Mouse (Mus musculus) limb, embryonic 11.5 days (tissue): ENCODE results near the gene Tbce. TPM values are rescaled to one million over a fixed set of nuclear protein-coding genes. Genes with fewer than 3 reads are reported as not detected.

Experiments
- ATAC-seq: fragments of 200-750 bp; cut with Nextera tagmentation; 2 replicates; pipeline ENCODE4 v1.8.0; 2017; ENCODE audit warnings: low read depth; ENCODE audit not compliant: insufficient number of reproducible peaks, low FRiP score, low TSS enrichment
- DNase-seq: peaks from one replicate; pipeline ENCODE4 v3.0.0-alpha.2; 2015; ENCODE audit warnings: low spot score
- H3K27ac ChIP-seq: fragments of 300-500 bp; sonication (generic); replicated peaks from 2 replicates; pipeline ENCODE4 v1.5.1; 2014; ENCODE audit warnings: low read depth, mild to moderate bottlenecking, low read length
- H3K27me3 ChIP-seq: fragments of 300-500 bp; sonication (generic); 2 replicates; pipeline ENCODE4 v1.6.1; 2014; ENCODE audit warnings: mild to moderate bottlenecking, low read length, mixed read lengths; ENCODE audit not compliant: control insufficient read depth, insufficient read depth
- H3K36me3 ChIP-seq: fragments of 300-500 bp; sonication (generic); 2 replicates; pipeline ENCODE4 v1.6.1; 2014; ENCODE audit warnings: mild to moderate bottlenecking, low read length, moderate library complexity, mixed read lengths; ENCODE audit not compliant: control insufficient read depth, insufficient read depth
- H3K4me1 ChIP-seq: fragments of 300-500 bp; sonication (generic); 2 replicates; pipeline ENCODE4 v1.6.1; 2014; ENCODE audit warnings: low read length, mixed read lengths; ENCODE audit not compliant: control insufficient read depth, insufficient read depth
- H3K4me2 ChIP-seq: fragments of 300-500 bp; sonication (generic); 2 replicates; pipeline ENCODE4 v1.6.1; 2014; ENCODE audit warnings: low read depth, mild to moderate bottlenecking, moderate library complexity; ENCODE audit not compliant: severe bottlenecking
- H3K4me3 ChIP-seq: fragments of 300-500 bp; sonication (generic); 2 replicates; pipeline ENCODE4 v1.5.1; 2014; ENCODE audit warnings: low read depth, low read length
- H3K9ac ChIP-seq: fragments of 300-500 bp; sonication (generic); 2 replicates; pipeline ENCODE4 v1.6.1; 2014; ENCODE audit warnings: mild to moderate bottlenecking, low read length
- H3K9me3 ChIP-seq: fragments of 300-500 bp; sonication (generic); 2 replicates; pipeline ENCODE4 v1.6.1; 2016; ENCODE audit warnings: low read length; ENCODE audit not compliant: control insufficient read depth
- WGBS: fragments of 180-500 bp; shearing (Covaris S2); extraction: QIAGEN DNeasy Blood & Tissue Kit; methylation state at CpG from one replicate; pipeline ENCODE4 v1.1.7; 2014; 5-methylcytosine and 5-hydroxymethylcytosine counted together
- polyA plus RNA-seq: library from polyadenylated mRNA; unstranded; fragments of >200 nt; fragmentation: Nextera tagmentation; extraction: Ambion mirVana; gene quantifications from 2 replicates; pipeline ENCODE4 v1.2.1, GENCODE M21; 2014

Gene Tbce
- polyA plus RNA-seq, 1 experiment from 2014 or later, result 61.8 TPM

- DNase-seq (no peak), ATAC-seq (no peak)
- no peaks in the 10 kb centered on the region for H3K27me3 ChIP-seq
- no peaks in the 10 kb centered on the region for H3K9me3 ChIP-seq
- peaks cover 11% of the 10 kb centered on the region; the same call in 1 of the 2 replicates for H3K36me3 ChIP-seq
- no peak overlapping the region for H3K4me3 ChIP-seq
- no peaks in the 10 kb centered on the region for H3K4me1 ChIP-seq
- 91% methylated on average over 5 of the region's 5 CpGs for WGBS
- no peak overlapping the region for H3K9ac ChIP-seq
- H3K4me2 ChIP-seq, result no peak overlapping the region
- H3K27ac ChIP-seq, result no peak overlapping the region
These were observed 34.4 kb downstream of the Tbce start for GRCm38 (mm10) chr13:14004999-14005398.

GRCm38 (mm10) chr13:14004086-14004485 is 35.4 kb downstream of the Tbce start:
- WGBS, result 87% methylated on average over 4 of the region's 4 CpGs
- no peak overlapping the region for H3K4me2 ChIP-seq
- ATAC-seq, result no peak
- H3K36me3 ChIP-seq, result peaks cover 11% of the 10 kb centered on the region; the same call in 1 of the 2 replicates
- H3K9me3 ChIP-seq, result no peaks in the 10 kb centered on the region
- no peak overlapping the region for H3K27ac ChIP-seq
- H3K4me1 ChIP-seq, result no peaks in the 10 kb centered on the region
- no peak overlapping the region for H3K4me3 ChIP-seq
- no peak overlapping the region for H3K9ac ChIP-seq
- no peaks in the 10 kb centered on the region for H3K27me3 ChIP-seq
- no peak for DNase-seq

DNA sequence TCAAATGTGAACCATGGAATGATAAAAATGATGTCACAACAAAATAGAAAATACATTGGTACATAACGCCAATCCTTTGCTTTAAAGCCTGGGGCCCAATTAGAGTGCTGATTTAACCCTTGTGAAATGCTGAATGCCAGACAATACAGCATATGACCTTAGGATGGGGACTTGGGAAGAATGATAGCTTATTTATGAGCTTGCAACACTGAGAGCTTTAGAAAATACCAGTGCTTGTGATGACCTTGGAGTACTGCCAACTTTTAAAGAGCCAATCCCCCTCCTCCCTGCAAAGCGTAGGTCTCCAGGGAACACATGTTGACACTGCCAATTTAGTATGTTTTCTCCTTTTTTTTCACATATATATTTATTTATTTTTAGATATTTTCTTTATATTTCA is 36.7 kb downstream of the Tbce start:
- ATAC-seq, result no peak
- Histone ChIP-seq H3K4me2 (no peak overlapping the region), H3K4me3 (no peak overlapping the region), H3K4me1 (no peaks in the 10 kb centered on the region), H3K9ac (no peak overlapping the region), H3K36me3 (peaks cover 12% of the 10 kb centered on the region), H3K27ac (no peak overlapping the region), H3K9me3 (no peaks in the 10 kb centered on the region), H3K27me3 (no peaks in the 10 kb centered on the region)
- WGBS, result 94% methylated on average over 2 of the region's 2 CpGs
- DNase-seq, result no peak

- no peak overlapping the region for H3K4me2 ChIP-seq
- WGBS, result 93% methylated on average over 5 of the region's 5 CpGs
- no peak for ATAC-seq
- H3K27ac ChIP-seq, result no peak overlapping the region
- no peak overlapping the region for H3K9ac ChIP-seq
- no peak overlapping the region for H3K4me3 ChIP-seq
- DNase-seq, result no peak
- H3K27me3 ChIP-seq, result no peaks in the 10 kb centered on the region
- H3K4me1 ChIP-seq, result no peaks in the 10 kb centered on the region
- H3K36me3 ChIP-seq, result peaks cover 4% of the 10 kb centered on the region
- H3K9me3 ChIP-seq, result no peaks in the 10 kb centered on the region
These were observed 42.0 kb downstream of the Tbce start for GRCm38 (mm10) chr13:13997476-13997875.

DNA sequence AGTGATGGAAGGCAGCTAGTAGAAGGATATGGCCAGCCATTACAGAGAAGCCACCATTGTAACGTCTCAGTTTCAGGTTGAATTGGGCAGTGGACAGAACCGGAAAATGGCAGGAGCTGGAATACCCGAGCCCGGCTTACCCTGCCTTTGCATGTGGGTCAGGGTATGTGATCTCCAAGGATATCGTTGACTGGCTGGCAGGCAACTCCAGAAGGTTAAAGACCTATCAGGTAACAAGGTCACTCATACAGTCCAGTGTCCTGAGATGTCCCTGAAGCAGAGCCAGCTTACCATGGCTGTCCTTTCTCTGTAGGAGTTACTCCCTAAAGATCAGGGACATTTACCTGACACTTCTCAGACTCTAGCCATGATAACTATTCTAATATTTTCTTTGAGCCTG is 44.4 kb downstream of the Tbce start:
- H3K27me3 ChIP-seq, result no peaks in the 10 kb centered on the region
- no peak overlapping the region for H3K9ac ChIP-seq
- peaks cover 7% of the 10 kb centered on the region for H3K36me3 ChIP-seq
- H3K4me3 ChIP-seq, result no peak overlapping the region
- no peak overlapping the region for H3K4me2 ChIP-seq
- no peak for DNase-seq
- no peak for ATAC-seq
- no peaks in the 10 kb centered on the region for H3K9me3 ChIP-seq
- no peak overlapping the region for H3K27ac ChIP-seq
- 90% methylated on average over 5 of the region's 5 CpGs for WGBS
- no peaks in the 10 kb centered on the region for H3K4me1 ChIP-seq

GRCm38 (mm10) chr13:13993041-13993440 is 46.4 kb downstream of the Tbce start:
- no peak for DNase-seq

GRCm38 (mm10) chr13:13990391-13990790 is 49.0 kb downstream of the Tbce start:
- H3K4me2 ChIP-seq, result no peak overlapping the region
- H3K27ac ChIP-seq, result no peak overlapping the region
- no peaks in the 10 kb centered on the region for H3K4me1 ChIP-seq
- peaks cover 3% of the 10 kb centered on the region for H3K36me3 ChIP-seq
- no peaks in the 10 kb centered on the region for H3K9me3 ChIP-seq
- no peak overlapping the region for H3K4me3 ChIP-seq
- ATAC-seq (0 out of 2 replicates have a peak, but pooled peaks have one; percentile 39), DNase-seq (peak; percentile 35)
- H3K27me3 ChIP-seq, result no peaks in the 10 kb centered on the region
- 29% methylated on average over 2 of the region's 2 CpGs for WGBS
- H3K9ac ChIP-seq, result no peak overlapping the region

More at GRCm38 (mm10) chr13:13993041-13993440, 46.4 kb downstream of the Tbce start:
- Histone ChIP-seq H3K27me3 (no peaks in the 10 kb centered on the region), H3K4me1 (no peaks in the 10 kb centered on the region), H3K9ac (no peak overlapping the region), H3K9me3 (no peaks in the 10 kb centered on the region), H3K4me3 (no peak overlapping the region), H3K36me3 (peaks cover 4% of the 10 kb centered on the region), H3K27ac (no peak overlapping the region), H3K4me2 (no peak overlapping the region)
- 78% methylated on average over 3 of the region's 3 CpGs for WGBS
- no peak for ATAC-seq

DNA sequence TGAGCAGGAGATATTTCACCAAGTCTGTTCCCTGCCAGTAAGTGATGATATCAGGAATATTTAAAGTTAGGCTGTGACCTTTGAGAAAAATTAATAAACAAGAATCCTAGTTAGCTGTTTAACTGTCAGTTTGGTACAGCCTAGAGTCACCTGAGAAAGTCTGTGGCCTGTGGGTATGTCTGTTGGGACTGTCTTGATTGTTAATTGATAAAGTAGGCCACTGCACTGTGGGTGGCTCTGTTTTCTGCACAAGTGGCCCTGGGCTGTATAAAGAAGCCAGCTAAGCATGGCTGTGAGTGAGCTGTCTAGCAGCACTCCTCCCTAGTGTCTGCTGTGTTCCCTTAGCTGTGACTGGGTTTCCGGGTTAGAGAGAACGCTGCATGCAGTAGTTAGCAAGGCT is 50.3 kb downstream of the Tbce start:
- Histone ChIP-seq H3K4me3 (no peak overlapping the region), H3K27me3 (no peaks in the 10 kb centered on the region), H3K27ac (no peak overlapping the region), H3K9ac (no peak overlapping the region), H3K9me3 (no peaks in the 10 kb centered on the region), H3K4me2 (no peak overlapping the region), H3K36me3 (peaks cover 3% of the 10 kb centered on the region), H3K4me1 (no peaks in the 10 kb centered on the region)
- WGBS, result 85% methylated on average over 2 of the region's 2 CpGs
- no peak for DNase-seq
- ATAC-seq, result no peak

DNA sequence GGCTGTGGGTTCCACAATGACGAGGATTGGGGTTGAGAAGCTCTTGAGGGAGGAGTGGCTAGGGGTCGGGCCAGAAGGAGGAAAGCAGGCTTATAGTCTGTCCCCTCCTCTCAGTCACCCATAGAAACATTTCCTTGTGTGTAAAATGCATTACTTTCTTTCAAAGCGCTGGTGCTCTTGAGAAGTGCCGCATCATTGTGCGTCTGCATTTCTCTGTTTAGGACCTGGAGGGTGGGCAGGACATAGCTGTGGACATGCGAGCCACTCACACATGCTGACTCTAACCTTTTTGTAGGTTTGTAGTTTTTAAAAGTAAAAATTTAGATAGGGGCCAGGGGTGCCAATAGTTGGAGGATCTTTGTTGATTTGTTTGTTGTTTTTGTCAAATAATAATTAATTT is 55.9 kb downstream of the Tbce start:
- no peak overlapping the region for H3K4me3 ChIP-seq
- H3K27me3 ChIP-seq, result no peaks in the 10 kb centered on the region
- ATAC-seq (no peak), DNase-seq (no peak)
- H3K9ac ChIP-seq, result no peak overlapping the region
- no peak overlapping the region for H3K27ac ChIP-seq
- no peaks in the 10 kb centered on the region for H3K9me3 ChIP-seq
- 96% methylated on average over 6 of the region's 6 CpGs for WGBS
- no peaks in the 10 kb centered on the region for H3K4me1 ChIP-seq
- no peaks in the 10 kb centered on the region for H3K36me3 ChIP-seq
- no peak overlapping the region for H3K4me2 ChIP-seq
